Mouse (Mus musculus) hindbrain, embryonic 13.5 days (tissue): ENCODE results near the gene Trabd2b. TPM values are rescaled to one million over a fixed set of nuclear protein-coding genes. Genes with fewer than 3 reads are reported as not detected.
A peak's percentile ranks its signal among the peaks of the same experiment; 100 is the strongest.

ENCODE experiments used
- ATAC-seq: fragments of 200-750 bp; cut with Nextera tagmentation; 2 replicates; pipeline ENCODE4 v1.8.0; 2017; ENCODE audit warnings: moderate TSS enrichment; ENCODE audit not compliant: low FRiP score
- H3K27ac ChIP-seq: fragments of 300-500 bp; sonication (generic); 2 replicates; pipeline ENCODE4 v1.5.1; 2015; ENCODE audit warnings: inconsistent platforms, mild to moderate bottlenecking, moderate library complexity
- H3K27me3 ChIP-seq: fragments of 300-500 bp; sonication (generic); 2 replicates; pipeline ENCODE4 v1.6.1; 2015; ENCODE audit warnings: mild to moderate bottlenecking, inconsistent platforms
- H3K36me3 ChIP-seq: fragments of 300-500 bp; sonication (generic); 2 replicates; pipeline ENCODE4 v1.6.1; 2015; ENCODE audit warnings: mild to moderate bottlenecking, inconsistent platforms
- H3K4me1 ChIP-seq: fragments of 300-500 bp; sonication (generic); replicated peaks from 2 replicates; pipeline ENCODE4 v1.6.1; 2015; ENCODE audit warnings: inconsistent platforms
- H3K4me2 ChIP-seq: fragments of 300-500 bp; sonication (generic); 2 replicates; pipeline ENCODE4 v1.6.1; 2015; ENCODE audit warnings: inconsistent platforms, mild to moderate bottlenecking, moderate library complexity
- H3K4me3 ChIP-seq: fragments of 300-500 bp; sonication (generic); 2 replicates; pipeline ENCODE4 v1.5.1; 2015; ENCODE audit warnings: mild to moderate bottlenecking, inconsistent platforms
- H3K9ac ChIP-seq: fragments of 300-500 bp; sonication (generic); 2 replicates; pipeline ENCODE4 v1.6.1; 2015; ENCODE audit warnings: mild to moderate bottlenecking, inconsistent platforms
- H3K9me3 ChIP-seq: fragments of 300-500 bp; sonication (generic); 2 replicates; pipeline ENCODE4 v1.6.1; 2016; ENCODE audit warnings: inconsistent platforms
- WGBS: fragments of 180-500 bp; shearing (Covaris S2); methylation state at CpG from one replicate; pipeline ENCODE4 v1.1.7; 2015; 5-methylcytosine and 5-hydroxymethylcytosine counted together
- polyA plus RNA-seq: library from polyadenylated mRNA; unstranded; fragments of >200 nt; fragmentation: Nextera tagmentation; extraction: Ambion mirVana; gene quantifications from 2 replicates; pipeline ENCODE4 v1.2.1, GENCODE M21; 2015

The Trabd2b gene
- polyA plus RNA-seq, 1 experiment from 2014 or later, result 0.78 TPM

GRCm38 (mm10) chr4:114625920-114626319 is 219.4 kb downstream of the Trabd2b start:
- 91% methylated on average over 3 of the region's 3 CpGs for WGBS
- H3K9me3 ChIP-seq, result no peaks in the 10 kb centered on the region
- H3K27ac ChIP-seq, result no peak overlapping the region
- no peak for ATAC-seq
- H3K4me1 ChIP-seq, result peaks cover 18% of the 10 kb centered on the region
- no peak overlapping the region for H3K4me2 ChIP-seq
- no peak overlapping the region for H3K4me3 ChIP-seq
- H3K9ac ChIP-seq, result no peak overlapping the region
- 0 out of 2 replicates have a peak, but pooled peaks cover 6% of the 10 kb centered on the region for H3K27me3 ChIP-seq
- no peaks in the 10 kb centered on the region for H3K36me3 ChIP-seq

GRCm38 (mm10) chr4:114627674-114628293 is 221.3 kb downstream of the Trabd2b start:
- H3K9ac ChIP-seq, result no peak overlapping the region
- ATAC-seq, result no peak
- H3K27ac ChIP-seq, result no peak overlapping the region
- WGBS, result 74% methylated on average over 7 of the region's 7 CpGs
- no peaks in the 10 kb centered on the region for H3K36me3 ChIP-seq
- no peaks in the 10 kb centered on the region for H3K9me3 ChIP-seq
- H3K4me2 ChIP-seq, result no peak overlapping the region
- no peak overlapping the region for H3K4me3 ChIP-seq
- H3K4me1 ChIP-seq, result peaks cover 18% of the 10 kb centered on the region
- H3K27me3 ChIP-seq, result 0 out of 2 replicates have a peak, but pooled peaks cover 10% of the 10 kb centered on the region

- H3K4me2 ChIP-seq, result no peak overlapping the region
- no peaks in the 10 kb centered on the region for H3K36me3 ChIP-seq
- no peaks in the 10 kb centered on the region for H3K9me3 ChIP-seq
- peaks cover 7% of the 10 kb centered on the region; the same call in 1 of the 2 replicates for H3K27me3 ChIP-seq
- no peaks in the 10 kb centered on the region for H3K4me1 ChIP-seq
- 19% methylated on average over 5 of the region's 5 CpGs for WGBS
- 0 out of 2 replicates have a peak, but pooled peaks have one; percentile 57 for ATAC-seq
- no peak overlapping the region for H3K27ac ChIP-seq
- H3K9ac ChIP-seq, result no peak overlapping the region
- H3K4me3 ChIP-seq, result no peak overlapping the region
These were observed 229.4 kb downstream of the Trabd2b start for GRCm38 (mm10) chr4:114635889-114636288.

GRCm38 (mm10) chr4:114636324-114636723 is 229.8 kb downstream of the Trabd2b start:
- no peak for ATAC-seq
- WGBS, result 73% methylated on average over 1 of the region's 1 CpGs
- no peaks in the 10 kb centered on the region for H3K9me3 ChIP-seq

GRCm38 (mm10) chr4:114637120-114637519 is 230.6 kb downstream of the Trabd2b start:
- Histone ChIP-seq H3K36me3 (no peaks in the 10 kb centered on the region), H3K27me3 (peaks cover 6% of the 10 kb centered on the region; the same call in 1 of the 2 replicates), H3K4me3 (no peak overlapping the region), H3K4me2 (no peak overlapping the region), H3K9ac (no peak overlapping the region), H3K27ac (no peak overlapping the region), H3K4me1 (no peaks in the 10 kb centered on the region), H3K9me3 (no peaks in the 10 kb centered on the region)
- no peak for ATAC-seq
- WGBS, result 20% methylated on average over 3 of the region's 3 CpGs

More at GRCm38 (mm10) chr4:114636324-114636723, 229.8 kb downstream of the Trabd2b start:
- Histone ChIP-seq H3K27ac (no peak overlapping the region), H3K36me3 (no peaks in the 10 kb centered on the region), H3K4me1 (no peaks in the 10 kb centered on the region), H3K9ac (no peak overlapping the region), H3K4me2 (no peak overlapping the region), H3K27me3 (peaks cover 5% of the 10 kb centered on the region; the same call in 1 of the 2 replicates), H3K4me3 (no peak overlapping the region)

- ATAC-seq, result no peak
- Histone ChIP-seq H3K36me3 (no peaks in the 10 kb centered on the region), H3K4me1 (peaks cover 8% of the 10 kb centered on the region; the same call in 1 of the 2 replicates), H3K9ac (no peak overlapping the region), H3K9me3 (no peaks in the 10 kb centered on the region), H3K27me3 (peaks cover 23% of the 10 kb centered on the region; the same call in 1 of the 2 replicates), H3K27ac (no peak overlapping the region), H3K4me2 (no peak overlapping the region), H3K4me3 (no peak overlapping the region)
- WGBS, result 82% methylated on average over 4 of the region's 4 CpGs
These were observed 235.9 kb downstream of the Trabd2b start for GRCm38 (mm10) chr4:114642469-114642868.

GRCm38 (mm10) chr4:114643679-114644208 is 237.2 kb downstream of the Trabd2b start:
- H3K9me3 ChIP-seq, result no peaks in the 10 kb centered on the region
- no peak for ATAC-seq
- peak overlapping the region; percentile 32 for H3K4me2 ChIP-seq

GRCm38 (mm10) chr4:114645341-114645740 is 238.8 kb downstream of the Trabd2b start:
- peaks cover 23% of the 10 kb centered on the region for H3K4me1 ChIP-seq
- H3K27ac ChIP-seq, result no peak overlapping the region
- H3K36me3 ChIP-seq, result no peaks in the 10 kb centered on the region
- no peak for ATAC-seq
- no peaks in the 10 kb centered on the region for H3K9me3 ChIP-seq
- no peak overlapping the region for H3K4me3 ChIP-seq
- peaks cover 47% of the 10 kb centered on the region for H3K27me3 ChIP-seq
- no peak overlapping the region for H3K9ac ChIP-seq
- H3K4me2 ChIP-seq, result no peak overlapping the region

More at GRCm38 (mm10) chr4:114643679-114644208, 237.2 kb downstream of the Trabd2b start:
- Histone ChIP-seq H3K4me1 (peaks cover 13% of the 10 kb centered on the region), H3K4me3 (0 out of 2 replicates have a peak overlapping the region, but pooled peaks have one; percentile 1), H3K27me3 (peaks cover 32% of the 10 kb centered on the region), H3K27ac (no peak overlapping the region), H3K9ac (no peak overlapping the region), H3K36me3 (no peaks in the 10 kb centered on the region)
- 29% methylated on average over 20 of the region's 20 CpGs for WGBS

GRCm38 (mm10) chr4:114646825-114647681 is 240.5 kb downstream of the Trabd2b start:
- H3K4me1 ChIP-seq, result peaks cover 23% of the 10 kb centered on the region
- no peak for ATAC-seq
- WGBS, result 71% methylated on average over 13 of the region's 13 CpGs

GRCm38 (mm10) chr4:114647689-114648088 is 241.2 kb downstream of the Trabd2b start:
- peak; percentile 33; the same call in 1 of the 2 replicates for ATAC-seq
- Histone ChIP-seq H3K27ac (no peak overlapping the region), H3K4me1 (peaks cover 23% of the 10 kb centered on the region), H3K4me3 (no peak overlapping the region), H3K4me2 (no peak overlapping the region), H3K9me3 (no peaks in the 10 kb centered on the region), H3K9ac (no peak overlapping the region), H3K27me3 (peaks cover 44% of the 10 kb centered on the region), H3K36me3 (no peaks in the 10 kb centered on the region)
- WGBS, result 4% methylated on average over 4 of the region's 4 CpGs

More at GRCm38 (mm10) chr4:114646825-114647681, 240.5 kb downstream of the Trabd2b start:
- no peak overlapping the region for H3K27ac ChIP-seq
- H3K36me3 ChIP-seq, result no peaks in the 10 kb centered on the region
- peaks cover 51% of the 10 kb centered on the region for H3K27me3 ChIP-seq
- no peaks in the 10 kb centered on the region for H3K9me3 ChIP-seq
- no peak overlapping the region for H3K4me2 ChIP-seq
- H3K4me3 ChIP-seq, result no peak overlapping the region
- no peak overlapping the region for H3K9ac ChIP-seq

- H3K4me2 ChIP-seq, result peak overlapping the region; percentile 49
- no peaks in the 10 kb centered on the region for H3K9me3 ChIP-seq
- WGBS, result 12% methylated on average over 27 of the region's 28 CpGs
- H3K4me1 ChIP-seq, result peaks cover 19% of the 10 kb centered on the region
- H3K9ac ChIP-seq, result peak overlapping the region; percentile 61
- H3K27ac ChIP-seq, result no peak overlapping the region
- 0 out of 2 replicates have a peak overlapping the region, but pooled peaks have one; percentile 15 for H3K4me3 ChIP-seq
- peak; percentile 40 for ATAC-seq
- H3K36me3 ChIP-seq, result no peaks in the 10 kb centered on the region
- H3K27me3 ChIP-seq, result peaks cover 44% of the 10 kb centered on the region
These were observed 242.1 kb downstream of the Trabd2b start for GRCm38 (mm10) chr4:114648532-114649074.

- H3K9ac ChIP-seq, result no peak overlapping the region
- H3K27me3 ChIP-seq, result peaks cover 37% of the 10 kb centered on the region
- 87% methylated on average over 6 of the region's 6 CpGs for WGBS
- H3K9me3 ChIP-seq, result no peaks in the 10 kb centered on the region
- peaks cover 14% of the 10 kb centered on the region for H3K4me1 ChIP-seq
- H3K4me3 ChIP-seq, result no peak overlapping the region
- no peak overlapping the region for H3K4me2 ChIP-seq
- H3K36me3 ChIP-seq, result no peaks in the 10 kb centered on the region
- no peak for ATAC-seq
- no peak overlapping the region for H3K27ac ChIP-seq
These were observed 244.0 kb downstream of the Trabd2b start for GRCm38 (mm10) chr4:114650551-114650950.
